Mouse (Mus musculus): ENCODE data around the gene Fgb. TPM values are rescaled to one million over a fixed set of nuclear protein-coding genes. Genes with fewer than 3 reads are reported as not detected.

The Fgb gene
- total RNA-seq (2023): not detected

GRCm38 (mm10) chr3:83049680-83050079, at the start of gene Fgb:
Gene Fgb, minus strand, starts transcription at chr3:83049863.

DNA sequence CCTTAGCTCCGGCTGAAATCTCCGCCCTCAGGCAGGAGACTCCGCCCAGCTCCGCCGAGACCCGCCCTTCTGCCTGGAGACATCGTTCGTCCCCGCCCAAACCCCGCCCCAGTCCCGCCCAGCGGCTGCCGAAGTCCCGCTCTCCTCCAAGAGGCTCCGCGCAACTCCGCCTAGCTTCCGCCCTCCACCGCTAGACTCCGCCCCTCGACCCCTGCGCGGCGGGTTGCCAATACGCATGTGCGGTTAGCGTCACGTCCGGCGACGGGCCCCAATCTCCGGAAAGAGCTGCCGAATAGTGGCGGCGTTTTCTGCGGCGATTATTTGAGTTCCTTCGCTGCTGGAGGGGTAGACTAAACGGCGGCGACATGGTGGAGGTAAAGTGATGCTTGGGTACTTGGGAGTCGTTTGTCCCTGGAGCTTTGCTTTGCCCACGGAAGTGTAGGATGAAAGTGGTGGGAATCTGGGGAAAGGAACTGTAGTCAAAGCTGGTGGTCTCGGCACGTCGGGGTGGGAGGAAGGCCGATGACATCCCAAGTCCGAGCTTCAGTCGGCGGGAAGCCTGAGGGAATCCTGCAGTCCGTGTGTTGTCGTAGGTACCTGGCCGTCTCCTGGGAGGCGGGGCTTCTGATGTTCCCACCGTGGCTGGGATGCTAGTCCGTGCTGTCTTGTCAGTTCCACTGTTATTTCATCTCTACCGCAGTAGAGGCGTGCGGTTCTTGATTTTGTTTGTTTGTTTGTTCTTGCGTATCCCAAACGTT, 5.8 kb upstream of the Fgb start, which contains the start of gene Plrg1:
Gene Plrg1, plus strand, starts transcription at position 242 of the 758 bp plus-strand sequence.

GRCm38 (mm10) chr3:83025475-83026301, 24.0 kb downstream of the Fgb start, which contains the start of gene Fga:
Gene Fga, plus strand, starts transcription at chr3:83026076.

GRCm38 (mm10) chr3:83007557-83007956, 42.1 kb downstream of the Fgb start, which contains the start of gene Fgg:
Gene Fgg, plus strand, starts transcription at chr3:83007724.

Other genes with a start within 250 kb of the Fgb start
- not detected for gene Rbm46, start 173.4 kb downstream of the Fgb start, total RNA-seq (2023)
- not detected for gene Lrat, start 145.9 kb downstream of the Fgb start, total RNA-seq (2023)
- gene Fgg, start 42.1 kb downstream of the Fgb start, total RNA-seq (2023): not detected
- gene Fga, start 23.8 kb downstream of the Fgb start, total RNA-seq (2023): not detected
- gene Plrg1, start 5.7 kb upstream of the Fgb start, total RNA-seq (2023): 10 to 100 TPM; 73.0 to 77.0 TPM
- not detected for gene Dchs2, start 78.1 kb upstream of the Fgb start, total RNA-seq (2023)

Data from T-cell, adult 66 days (primary cell).